Mouse (Mus musculus): ENCODE measurements at regions not wholly inside any gene's neighbourhood (a gene's known extent, or its start where the extent isn't known, plus 50 kb on each side); places are given as distances from the start of the nearest gene placed in this dataset.

- DNase-seq (ENCODE audit: low read depth), result no peak
Measured at GRCm38 (mm10) chr2:10998798-10999197, 173.1 kb upstream of the Prkcq start.

GRCm38 (mm10) chr2:10999217-10999618, 172.7 kb upstream of the Prkcq start:
- DNase-seq (ENCODE audit: low read depth), result no peak

DNA sequence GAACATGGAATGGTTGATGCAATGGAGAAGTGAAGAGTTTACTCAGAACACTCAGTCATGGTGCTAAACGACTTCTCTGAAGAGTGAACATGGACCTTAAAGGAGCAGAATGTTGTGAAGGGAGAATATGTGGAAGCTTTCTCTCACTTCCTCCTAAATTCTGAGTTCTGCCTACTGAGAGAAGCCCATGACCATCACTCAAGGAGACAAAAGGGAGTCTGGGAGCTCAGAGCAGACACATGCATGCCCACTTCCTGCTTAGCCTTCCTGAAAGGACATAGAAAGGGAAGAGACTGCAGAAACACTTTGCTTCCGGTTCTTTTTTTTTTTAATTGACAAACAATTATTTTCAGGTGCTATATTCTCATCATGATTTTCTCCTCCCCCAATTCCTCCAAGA, 166.1 kb upstream of the Prkcq start:
- no peak for DNase-seq (ENCODE audit: low read depth)

- DNase-seq (ENCODE audit: low read depth), result no peak
Measured at GRCm38 (mm10) chr2:11011041-11011962, 160.6 kb upstream of the Prkcq start.

GRCm38 (mm10) chr2:11012312-11012860, 159.5 kb upstream of the Prkcq start:
- DNase-seq (ENCODE audit: low read depth), result no peak

GRCm38 (mm10) chr2:11013154-11013553, 158.8 kb upstream of the Prkcq start:
- DNase-seq (ENCODE audit: low read depth), result no peak

DNA sequence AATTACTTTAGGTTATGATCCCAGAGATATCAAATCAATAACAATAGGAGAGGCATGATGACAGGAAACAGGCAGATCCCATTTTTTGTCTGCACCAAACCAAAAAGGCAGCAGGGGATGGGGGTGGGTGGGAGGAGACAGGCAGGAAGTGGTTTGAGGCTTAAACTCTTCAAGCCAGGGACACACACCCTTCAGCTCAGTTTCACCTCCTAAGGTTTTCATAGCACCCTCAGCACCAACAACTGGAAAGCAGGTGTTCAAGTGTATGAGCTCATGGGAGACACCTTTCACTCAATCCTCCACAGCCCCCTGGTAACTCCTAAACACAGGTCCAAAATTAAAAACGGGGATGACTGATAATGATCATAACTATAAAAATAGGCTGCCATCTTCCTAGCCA, 155.5 kb upstream of the Prkcq start:
- DNase-seq (ENCODE audit: low read depth), result peak; percentile 68

GRCm38 (mm10) chr2:11032891-11033290, 139.0 kb upstream of the Prkcq start:
- DNase-seq (ENCODE audit: low read depth), result no peak

- DNase-seq (ENCODE audit: low read depth), result no peak
Measured at GRCm38 (mm10) chr2:11034178-11034577, 137.7 kb upstream of the Prkcq start.

DNA sequence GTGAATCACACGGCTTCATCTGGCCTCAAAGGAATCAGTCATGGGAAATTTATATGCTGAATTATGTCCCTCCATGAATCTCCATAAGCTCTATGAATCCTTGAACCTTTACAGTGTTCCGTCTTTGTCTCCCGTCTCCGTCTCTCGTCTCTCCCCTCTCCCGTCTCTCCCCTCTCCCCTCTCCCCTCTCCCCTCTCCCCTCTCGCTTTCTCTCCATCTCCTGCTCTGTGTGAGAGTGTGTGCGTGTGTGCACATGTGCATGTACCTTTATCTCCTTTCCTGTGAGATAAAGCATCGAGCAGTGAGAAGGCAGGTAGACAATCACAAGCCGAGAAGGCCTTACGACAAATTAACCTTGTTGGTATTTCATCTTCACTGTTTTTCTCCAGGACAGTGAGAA, 134.6 kb upstream of the Prkcq start:
- DNase-seq (ENCODE audit: low read depth), result no peak

- DNase-seq (ENCODE audit: low read depth), result no peak
Measured at GRCm38 (mm10) chr2:11038440-11038839, 133.5 kb upstream of the Prkcq start.

GRCm38 (mm10) chr2:11040005-11040404, 131.9 kb upstream of the Prkcq start:
- DNase-seq (ENCODE audit: low read depth), result peak; percentile 76

- no peak for DNase-seq (ENCODE audit: low read depth)
Measured at GRCm38 (mm10) chr2:11044727-11045274, 127.1 kb upstream of the Prkcq start.

GRCm38 (mm10) chr2:11051621-11052020, 120.3 kb upstream of the Prkcq start:
- DNase-seq (ENCODE audit: low read depth), result no peak

DNA sequence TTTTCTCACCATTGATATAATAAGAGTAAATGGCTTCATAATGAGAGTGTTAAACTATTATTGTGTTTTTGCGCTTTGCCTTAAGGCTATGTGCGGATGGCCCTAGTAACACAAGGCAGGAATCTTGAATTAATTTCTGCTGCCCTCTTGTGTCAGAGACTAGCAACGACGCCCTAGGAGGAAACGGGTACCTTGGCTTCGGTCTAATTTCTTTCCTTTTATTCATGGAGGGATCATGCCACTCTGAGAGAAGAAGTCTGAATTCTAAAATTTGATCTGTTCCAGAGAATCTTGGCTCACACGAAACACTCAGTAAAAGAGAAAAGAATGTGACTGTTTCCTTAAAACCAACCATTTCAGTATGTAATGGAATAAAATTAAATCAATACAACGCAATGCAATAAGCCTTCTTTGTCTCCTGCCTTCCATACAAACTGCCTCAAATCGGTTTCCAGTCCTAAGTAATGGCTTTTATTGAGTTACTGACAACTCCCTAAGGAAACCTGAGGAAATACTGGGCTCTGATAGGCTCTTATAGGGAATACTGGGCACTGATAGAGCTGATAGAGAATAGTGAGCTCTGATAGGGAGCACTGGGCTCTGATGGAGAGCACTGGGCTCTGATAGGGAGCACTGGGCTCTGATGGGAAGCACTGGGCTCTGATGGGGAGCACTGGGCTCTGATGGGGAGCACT, 112.0 kb upstream of the Prkcq start:
- peak; percentile 80 for DNase-seq (ENCODE audit: low read depth)

- DNase-seq (ENCODE audit: low read depth), result no peak
Measured at GRCm38 (mm10) chr2:11067384-11067783, 104.5 kb upstream of the Prkcq start.

GRCm38 (mm10) chr2:11083536-11083935, 88.4 kb upstream of the Prkcq start:
- DNase-seq (ENCODE audit: low read depth), result no peak

DNA sequence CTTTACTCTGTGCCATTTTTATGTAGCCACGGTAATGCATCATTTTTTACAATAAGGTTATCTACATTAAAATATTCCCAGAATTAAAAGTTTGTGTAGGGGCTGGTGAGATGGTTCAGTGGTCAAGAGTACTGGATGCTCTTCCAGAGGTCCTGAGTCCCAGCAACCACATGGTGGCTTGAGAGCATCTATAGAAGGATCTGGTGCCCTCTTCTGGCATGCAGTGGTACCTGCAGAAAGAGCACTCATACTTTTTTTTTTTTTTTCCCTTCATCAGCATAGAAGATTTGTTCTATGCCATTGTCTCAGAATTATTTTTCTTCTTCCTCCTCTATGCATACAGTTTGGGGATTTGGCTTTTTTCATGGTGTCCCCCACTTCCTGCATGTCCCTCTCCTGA, 84.9 kb upstream of the Prkcq start:
- peak; percentile 69 for DNase-seq (ENCODE audit: low read depth)

GRCm38 (mm10) chr2:11099834-11100622, 71.9 kb upstream of the Prkcq start:
- DNase-seq (ENCODE audit: low read depth), result peak; percentile 74

GRCm38 (mm10) chr2:11113191-11113590, 58.7 kb upstream of the Prkcq start:
- peak; percentile 93 for DNase-seq (ENCODE audit: low read depth)

DNA sequence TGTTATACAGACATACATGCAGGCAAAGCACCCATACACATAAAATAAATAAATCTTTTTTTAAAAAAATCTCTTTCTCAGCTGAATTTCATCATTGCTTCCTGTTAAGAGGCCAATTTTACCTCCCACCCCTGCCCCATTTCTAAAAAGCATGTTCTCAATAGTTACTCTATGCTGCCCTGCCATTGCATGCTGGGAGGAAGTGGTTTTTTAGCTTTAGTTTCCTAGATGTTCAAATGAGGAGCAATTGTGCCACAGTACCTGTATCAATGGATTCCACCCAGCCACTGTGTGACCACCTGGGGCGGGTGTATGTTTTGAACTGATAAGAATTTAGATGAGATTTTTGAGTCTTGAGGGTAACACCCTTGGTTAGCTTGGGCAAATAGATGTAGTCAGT, 53.3 kb upstream of the Prkcq start:
- peak; percentile 84 for DNase-seq (ENCODE audit: low read depth)

DNA sequence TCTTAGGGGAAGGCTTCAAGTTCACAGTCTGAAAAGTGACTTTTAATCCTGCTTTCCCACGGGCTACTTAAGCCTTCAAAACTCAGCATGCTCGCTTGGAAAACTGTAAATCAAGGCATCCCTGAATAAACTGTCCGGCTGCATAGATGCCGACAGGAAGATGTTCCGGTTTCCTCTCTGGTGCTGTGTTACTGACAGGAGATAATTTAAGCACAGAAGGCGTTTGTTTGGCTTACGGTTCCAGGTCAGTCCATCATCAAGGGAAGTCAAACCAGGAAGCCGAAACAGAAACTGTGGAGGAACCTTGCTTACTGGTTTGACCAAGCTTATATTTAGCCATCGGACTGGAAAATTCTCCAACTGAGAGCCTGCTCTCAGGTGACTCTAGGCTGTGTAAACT, 52.6 kb upstream of the Prkcq start:
- peak; percentile 30 for DNase-seq (ENCODE audit: low read depth)

All from naive thymus-derived CD4-positive, alpha-beta T cell, adult 2 months (primary cell).